Mouse (Mus musculus) ES-E14 (cell line): ENCODE data around the gene Tctex1d1.

Experiments
- CHD2 ChIP-seq: IDR thresholded peaks from 2 replicates; pipeline ENCODE4 v1.6.1; 2014; ENCODE audit warnings: mild to moderate bottlenecking, low read depth, low read length, inconsistent platforms
- MAFK ChIP-seq: IDR thresholded peaks from 2 replicates; pipeline ENCODE4 v1.6.1; 2014; ENCODE audit warnings: mild to moderate bottlenecking, low read depth, low read length, inconsistent platforms; ENCODE audit not compliant: insufficient read depth
- ZC3H11A ChIP-seq: IDR thresholded peaks from 2 replicates; pipeline ENCODE4 v1.6.1; 2012; ENCODE audit warnings: low read depth, mild to moderate bottlenecking, inconsistent platforms, low read length, borderline replicate concordance

DNA sequence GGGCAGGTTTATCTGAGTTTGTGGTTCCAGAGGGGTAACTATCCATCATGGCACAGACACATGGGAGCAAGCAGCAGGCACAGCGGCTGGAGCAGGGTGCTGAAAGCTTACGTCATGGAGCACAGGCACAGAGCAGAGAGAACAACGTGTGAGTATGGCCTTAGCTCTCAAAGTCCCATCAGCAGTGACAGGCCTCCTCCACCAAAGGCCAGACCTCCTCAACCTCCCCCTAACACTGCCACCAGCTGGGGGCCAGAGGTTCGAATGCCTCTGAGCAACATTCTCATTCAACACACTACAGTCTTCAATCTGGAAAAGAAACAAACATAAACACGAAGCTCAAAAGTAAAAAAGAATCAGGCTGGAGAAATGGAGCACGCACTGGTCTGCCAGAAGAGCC, 10.1 kb downstream of the Tctex1d1 start:
- TF ChIP-seq MAFK (no peak), CHD2 (no peak), ZC3H11A (no peak)
